Mouse (Mus musculus) T-cell, adult 2 months (primary cell): ENCODE measurements around the gene Herc1.
A peak's percentile ranks its signal among the peaks of the same experiment; 100 is the strongest.

Experiments
- DNase-seq: peaks from one replicate; pipeline ENCODE4 v3.0.0; 2022; ENCODE audit warnings: low spot score

Gene Herc1

GRCm38 (mm10) chr9:66501248-66501647 is 151.0 kb downstream of the Herc1 start:
- no peak for DNase-seq

GRCm38 (mm10) chr9:66503879-66504411 is 153.7 kb downstream of the Herc1 start:
- peak; percentile 69 for DNase-seq

- no peak for DNase-seq
Observed at GRCm38 (mm10) chr9:66504518-66504917, 154.3 kb downstream of the Herc1 start.

GRCm38 (mm10) chr9:66505141-66505917 is 155.1 kb downstream of the Herc1 start:
- peak; percentile 77 for DNase-seq

GRCm38 (mm10) chr9:66506011-66506410 is 155.8 kb downstream of the Herc1 start:
- DNase-seq = no peak

- no peak for DNase-seq
Observed at GRCm38 (mm10) chr9:66506424-66506823, 156.2 kb downstream of the Herc1 start.

- no peak for DNase-seq
Observed at GRCm38 (mm10) chr9:66507684-66508083, 157.4 kb downstream of the Herc1 start.

GRCm38 (mm10) chr9:66508890-66509399 is 158.7 kb downstream of the Herc1 start:
- no peak for DNase-seq

GRCm38 (mm10) chr9:66510351-66510841 is 160.1 kb downstream of the Herc1 start:
- DNase-seq = no peak

GRCm38 (mm10) chr9:66510944-66511343 is 160.7 kb downstream of the Herc1 start:
- no peak for DNase-seq

GRCm38 (mm10) chr9:66511580-66512350 is 161.5 kb downstream of the Herc1 start:
- peak; percentile 97 for DNase-seq

- peak; percentile 87 for DNase-seq
Observed at GRCm38 (mm10) chr9:66512351-66512671, 162.1 kb downstream of the Herc1 start.

- DNase-seq = no peak
Observed at GRCm38 (mm10) chr9:66513150-66513549, 162.9 kb downstream of the Herc1 start.

- no peak for DNase-seq
Observed at GRCm38 (mm10) chr9:66513661-66514255, 163.5 kb downstream of the Herc1 start.

- DNase-seq = peak; percentile 33
Observed at GRCm38 (mm10) chr9:66514256-66514770, 164.1 kb downstream of the Herc1 start, which contains the start of gene Fbxl22. Fbxl22 (minus strand) TSS chr9:66514593.

GRCm38 (mm10) chr9:66515115-66515514 is 164.9 kb downstream of the Herc1 start:
- no peak for DNase-seq

- DNase-seq = no peak
Observed at GRCm38 (mm10) chr9:66515680-66516210, 165.5 kb downstream of the Herc1 start.

GRCm38 (mm10) chr9:66516296-66516940 is 166.2 kb downstream of the Herc1 start:
- DNase-seq = no peak

- DNase-seq = no peak
Observed at GRCm38 (mm10) chr9:66517746-66518145, 167.5 kb downstream of the Herc1 start.

GRCm38 (mm10) chr9:66518251-66518650 is 168.0 kb downstream of the Herc1 start:
- DNase-seq = no peak

- DNase-seq = no peak
Observed at GRCm38 (mm10) chr9:66518901-66519300, 168.7 kb downstream of the Herc1 start.
